Mouse (Mus musculus) frontal cortex, postnatal 10 days (tissue): ENCODE measurements around the gene Mnd1.

Experiments
- DNase-seq, 2 experiments: peaks; one replicate each; pipeline ENCODE4 v3.0.0; 2022; ENCODE audit warnings: low spot score in 2 of 2, mixed read lengths in 1 of 2

Gene Mnd1

DNA sequence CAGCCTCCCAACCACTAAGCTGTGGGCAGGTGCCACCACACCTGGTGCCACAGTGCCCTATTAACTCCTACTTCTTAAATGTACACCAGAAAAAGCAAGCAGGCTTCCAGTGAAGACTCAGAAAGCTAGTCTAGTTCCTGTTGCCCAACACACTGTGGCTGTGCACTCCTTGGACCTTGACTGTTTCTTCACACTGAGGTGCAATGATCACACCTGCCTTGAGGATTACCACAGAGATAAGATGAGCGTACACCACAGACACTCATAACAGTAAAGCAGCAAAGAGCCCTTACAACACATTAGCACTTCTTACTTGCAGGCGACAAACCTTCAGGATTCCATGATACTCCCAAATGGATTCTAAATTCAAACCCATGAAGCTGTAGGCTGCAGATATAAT, 62.7 kb downstream of the Mnd1 start:
- no peak for DNase-seq

DNA sequence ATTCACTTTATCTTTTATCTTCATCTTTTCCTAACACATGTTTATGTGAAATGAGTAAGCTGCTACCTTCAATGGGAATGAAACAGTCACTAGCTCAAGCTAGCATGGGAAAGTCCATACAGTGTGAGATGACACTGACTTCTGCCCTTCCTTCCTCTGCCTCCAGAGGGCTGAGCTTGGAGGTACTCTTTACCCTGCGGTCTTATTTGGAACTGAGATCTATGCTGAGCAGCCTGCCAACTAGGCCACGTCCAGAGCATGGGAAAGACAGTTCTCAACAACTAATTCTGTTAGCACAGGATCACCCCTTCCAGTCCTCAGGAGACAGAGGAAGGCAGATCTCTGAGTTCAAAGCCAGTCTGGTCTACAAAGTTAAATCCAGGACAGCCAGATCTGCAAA, 64.6 kb downstream of the Mnd1 start:
- DNase-seq, result no peak

DNA sequence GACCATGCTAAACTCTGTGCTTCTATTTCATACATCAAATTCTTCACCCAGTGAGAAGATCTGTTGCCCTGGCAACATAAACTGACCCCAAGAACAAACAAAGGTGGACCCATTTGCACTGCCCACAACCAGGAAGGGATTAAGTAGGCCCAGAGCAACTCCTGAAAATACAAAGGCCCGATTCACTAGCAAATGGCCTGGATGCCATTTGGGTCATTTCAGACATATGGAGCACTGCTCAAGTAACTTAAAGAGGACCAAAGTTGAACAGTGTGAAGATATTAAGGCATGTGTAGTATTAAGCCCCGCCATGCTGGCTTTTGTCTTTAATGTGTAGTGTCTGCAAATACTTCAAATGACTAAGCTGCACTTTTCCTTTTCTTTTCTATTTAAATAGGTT, 68.7 kb downstream of the Mnd1 start:
- no peak for DNase-seq

DNA sequence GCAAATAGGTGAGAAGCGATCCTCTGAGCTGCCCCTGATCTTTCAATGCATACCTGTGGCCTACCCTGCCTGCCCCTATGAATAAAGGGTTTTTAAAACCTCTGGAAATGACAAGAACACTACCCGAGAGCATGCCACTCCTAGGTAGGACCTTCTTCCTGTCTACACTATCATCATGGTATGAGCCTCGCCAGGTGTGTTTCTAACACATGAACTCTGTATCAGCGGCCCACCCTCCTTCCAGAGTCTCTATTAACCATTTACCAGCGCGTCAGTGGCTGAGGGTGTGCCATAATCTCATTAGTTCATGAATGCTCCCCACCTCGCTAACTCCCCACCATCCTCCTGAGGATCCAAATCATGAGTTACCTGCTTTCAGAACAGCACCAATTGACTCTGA, 69.2 kb downstream of the Mnd1 start:
- no peak for DNase-seq

DNA sequence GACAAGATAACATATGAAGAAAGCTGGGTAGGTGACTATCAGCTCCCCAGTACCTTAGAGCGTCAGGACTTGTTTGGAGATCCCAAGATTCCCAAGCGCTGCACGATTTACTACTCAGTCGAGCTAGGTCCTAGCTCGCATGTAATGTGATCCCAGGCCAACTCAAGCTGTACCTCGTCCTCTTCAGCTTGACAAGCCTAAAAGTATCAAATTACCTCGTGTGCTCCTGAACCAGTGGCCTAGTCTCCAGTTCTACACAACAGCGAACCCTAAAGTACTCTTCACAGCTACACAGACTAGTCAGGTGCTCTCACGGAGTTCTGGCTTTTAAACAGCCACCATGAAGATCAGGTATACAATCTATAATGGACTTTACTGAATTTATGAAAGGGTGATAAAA, 70.2 kb downstream of the Mnd1 start:
- no peak for DNase-seq

DNA sequence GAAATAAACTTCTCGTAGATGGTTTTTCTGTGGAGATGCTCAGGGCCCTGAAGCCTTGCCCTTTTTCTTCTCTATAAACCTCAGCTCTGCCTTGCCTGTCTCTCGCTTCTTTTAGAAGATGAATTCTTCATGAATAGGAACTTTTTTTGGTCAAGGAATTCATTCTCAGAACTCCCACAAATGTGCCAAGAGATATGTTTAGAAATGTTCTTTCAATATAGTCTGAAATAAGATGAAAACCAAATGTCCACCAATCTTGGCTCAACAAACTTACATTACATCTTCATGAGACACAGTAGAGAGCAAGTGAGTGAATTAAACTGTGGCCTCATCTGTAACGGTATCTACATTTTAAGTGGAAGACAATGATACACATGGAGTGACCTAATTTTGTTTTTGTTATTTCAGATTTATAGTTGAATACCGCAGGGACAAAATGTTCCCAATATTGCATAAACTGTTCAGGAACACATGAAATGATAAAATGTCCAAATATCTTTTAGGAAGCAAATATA, 74.3 kb downstream of the Mnd1 start:
- no peak for DNase-seq

DNA sequence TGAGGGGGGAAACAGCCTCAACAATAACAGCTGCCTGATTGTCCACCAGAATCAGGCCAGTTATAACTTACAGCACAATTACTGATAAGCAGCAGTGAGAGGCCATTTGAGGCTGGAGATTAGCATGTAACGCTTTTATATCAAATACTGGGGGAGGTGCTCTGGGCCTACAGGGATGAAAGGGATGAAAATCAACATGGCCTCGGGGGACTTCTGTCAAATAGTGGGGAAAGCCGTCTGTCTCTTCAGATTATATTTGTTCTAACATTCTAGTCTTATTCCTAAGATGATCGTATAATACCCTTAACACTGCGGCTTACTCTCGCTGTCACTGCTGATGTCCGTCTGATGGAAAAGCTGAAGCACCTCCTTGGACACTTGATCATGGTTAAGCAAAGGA, 75.5 kb downstream of the Mnd1 start:
- no peak for DNase-seq

DNA sequence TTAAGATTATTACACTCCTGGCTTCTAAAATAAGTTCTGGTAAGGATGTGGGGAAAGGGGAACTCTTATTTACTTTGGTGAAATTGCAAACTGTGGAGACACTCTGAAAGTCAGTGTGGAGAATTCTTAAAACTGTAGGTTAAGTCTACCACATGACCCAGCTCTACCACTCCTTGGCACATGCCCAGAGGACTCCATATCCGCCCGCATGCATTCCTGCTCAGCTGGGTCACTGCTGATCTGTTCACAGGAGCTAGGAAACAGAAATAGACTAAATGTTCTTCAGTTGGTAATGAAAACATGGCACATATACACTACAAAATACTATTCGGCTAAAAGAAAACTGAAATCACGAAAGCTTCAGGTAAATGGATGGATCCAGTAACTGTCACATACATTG, 78.1 kb downstream of the Mnd1 start:
- no peak for DNase-seq

DNA sequence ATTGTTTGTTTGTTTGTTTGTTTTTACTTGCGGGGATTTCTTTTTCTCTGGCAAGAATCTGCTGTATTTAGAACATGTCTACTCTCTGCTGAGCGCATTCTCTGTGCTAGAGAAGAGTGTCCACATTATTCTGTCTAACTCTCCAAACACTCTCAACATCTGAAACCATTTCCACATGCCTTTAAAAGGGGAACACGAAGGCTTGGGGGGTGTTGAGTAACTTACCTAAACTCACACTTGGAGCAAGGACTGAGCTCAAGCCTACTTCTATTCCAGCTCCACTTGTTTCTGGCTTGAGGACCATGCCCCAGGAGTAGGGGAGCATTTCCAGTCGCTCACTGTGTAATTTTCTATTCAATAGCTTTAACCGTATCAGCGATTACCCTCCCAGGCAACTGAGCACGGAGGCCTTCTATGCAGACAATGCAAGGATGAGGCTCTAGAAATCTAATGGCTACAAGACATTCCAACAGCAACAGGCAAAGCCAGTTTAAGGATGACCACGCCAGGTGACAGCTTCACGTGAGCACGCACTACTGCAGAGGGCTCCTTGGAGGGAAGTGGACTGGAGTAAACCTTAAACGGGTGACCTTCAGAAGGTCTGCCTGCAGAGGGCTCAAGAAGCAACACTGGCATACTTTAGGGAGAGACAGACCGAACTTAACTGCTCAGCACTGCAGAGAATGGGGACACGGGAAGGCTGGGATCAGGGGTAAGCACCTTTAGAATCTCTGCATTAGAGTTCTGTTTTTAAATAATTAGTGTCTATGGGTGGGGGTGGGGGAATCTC, 78.8 kb downstream of the Mnd1 start:
- DNase-seq, result no peak

DNA sequence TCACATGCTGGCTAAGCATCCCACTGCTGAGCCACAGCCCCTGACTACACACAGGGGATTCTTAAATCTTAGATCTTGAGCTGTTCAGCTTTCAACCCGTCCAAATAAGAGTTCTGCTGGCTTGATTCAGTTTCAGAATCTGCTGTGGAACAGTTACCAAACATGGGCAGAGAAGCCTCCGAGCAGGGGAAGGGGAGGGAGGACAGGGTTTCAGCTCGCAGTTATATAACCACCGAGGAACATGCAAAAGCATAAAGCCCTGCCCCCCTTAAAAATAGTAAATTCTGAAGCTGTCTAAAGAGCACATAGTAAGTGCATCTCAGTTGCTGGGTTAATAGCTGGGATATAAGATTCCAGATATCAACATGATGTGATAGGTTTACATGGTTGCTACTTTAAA, 80.1 kb downstream of the Mnd1 start:
- no peak for DNase-seq

DNA sequence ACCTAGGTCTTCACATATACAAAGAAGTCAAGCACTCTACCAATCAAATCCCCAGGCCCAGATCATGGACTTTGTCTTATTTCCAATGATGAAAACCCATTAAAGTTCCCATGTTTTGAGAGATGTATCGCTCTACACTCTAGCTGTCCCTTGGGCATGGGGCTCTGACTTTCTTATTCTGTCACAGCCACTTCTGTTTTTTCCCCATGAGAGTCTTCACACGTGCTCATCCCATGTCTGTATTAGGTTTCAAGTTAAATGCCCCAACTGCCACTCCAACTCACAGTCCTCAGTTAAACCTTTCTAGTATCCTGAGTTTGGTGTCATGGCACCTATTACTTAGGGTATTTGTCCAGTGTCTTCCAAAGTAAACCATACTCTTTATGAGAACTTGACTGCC, 80.8 kb downstream of the Mnd1 start:
- no peak for DNase-seq

DNA sequence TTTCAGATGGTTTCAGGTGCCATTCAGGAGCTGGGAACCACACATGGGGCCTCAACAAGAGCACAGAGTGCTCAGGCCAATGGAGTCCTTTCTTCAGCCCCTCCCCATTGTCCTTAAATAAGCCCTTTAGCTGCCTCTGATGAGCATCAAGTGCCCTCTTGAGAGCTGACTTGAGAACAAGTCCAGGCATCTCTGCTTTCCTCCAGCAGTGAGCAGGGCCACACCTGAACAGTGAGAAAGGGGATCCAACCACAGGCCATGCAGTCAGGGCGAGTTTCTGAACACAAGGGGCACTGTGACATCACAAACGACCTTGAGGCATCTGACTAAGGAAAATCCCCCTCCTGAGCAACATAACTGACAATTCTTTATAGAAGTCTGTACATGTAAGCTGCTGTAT, 83.9 kb downstream of the Mnd1 start:
- DNase-seq, result no peak

DNA sequence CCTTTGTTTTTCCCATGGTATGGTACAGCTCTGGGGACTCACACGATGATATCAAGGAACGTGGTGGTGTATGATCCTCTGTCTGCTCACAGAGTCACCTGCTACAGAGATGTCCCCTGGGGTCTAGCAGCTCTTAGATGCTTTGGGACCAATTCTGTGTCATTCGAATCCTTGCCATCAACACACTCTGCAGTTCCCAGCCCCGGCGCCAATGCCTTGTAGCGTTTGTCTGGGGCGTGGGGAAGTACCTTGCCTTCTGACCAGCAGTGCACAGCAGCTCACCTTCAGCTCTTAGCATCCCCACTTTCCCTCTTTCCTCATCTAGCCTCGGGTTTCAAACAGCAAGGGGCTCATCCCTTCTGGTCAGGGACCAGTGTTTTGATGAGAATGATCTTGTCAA, 84.8 kb downstream of the Mnd1 start:
- DNase-seq, result no peak

DNA sequence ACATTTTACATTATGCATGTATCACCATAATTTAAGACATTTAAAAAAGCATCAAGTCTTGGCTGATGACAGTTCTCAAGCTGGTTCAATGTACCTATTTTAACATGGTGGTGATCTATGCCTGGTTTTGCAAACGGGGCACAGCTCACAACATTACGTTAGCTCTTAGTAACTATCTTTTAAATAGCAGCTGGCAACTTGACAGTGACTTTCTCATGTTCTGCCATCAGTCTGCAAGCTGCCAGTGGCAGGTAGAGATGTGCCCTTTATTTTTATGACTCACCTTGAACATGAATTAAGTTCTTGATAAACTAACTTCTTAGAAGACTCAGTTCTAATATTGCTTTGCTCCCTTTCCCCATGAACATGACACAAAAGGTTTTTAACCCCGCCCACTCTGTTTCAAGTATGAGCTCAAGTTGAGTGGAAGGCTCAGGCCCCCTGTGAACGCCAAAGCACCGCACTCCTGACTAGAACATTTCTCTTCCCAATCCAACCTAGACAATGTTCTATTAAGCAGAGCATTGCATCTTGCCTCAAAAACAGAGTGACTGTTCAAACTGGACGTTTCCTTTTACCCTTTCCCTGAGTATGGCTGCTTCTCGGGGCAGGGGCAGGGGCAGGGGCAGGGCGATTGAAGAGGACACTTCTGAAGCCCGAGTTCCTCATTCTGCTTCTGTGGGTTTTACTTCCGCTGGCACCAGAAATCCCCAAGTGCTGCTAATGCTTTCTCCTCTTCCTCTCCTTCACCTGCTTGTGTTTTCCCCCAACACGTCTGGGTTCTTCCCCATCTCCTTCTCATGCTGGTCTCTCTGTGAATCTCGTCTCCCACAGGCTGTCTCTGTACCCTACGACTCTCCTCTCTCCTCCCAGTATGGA, 86.5 kb downstream of the Mnd1 start:
- DNase-seq, result no peak

DNA sequence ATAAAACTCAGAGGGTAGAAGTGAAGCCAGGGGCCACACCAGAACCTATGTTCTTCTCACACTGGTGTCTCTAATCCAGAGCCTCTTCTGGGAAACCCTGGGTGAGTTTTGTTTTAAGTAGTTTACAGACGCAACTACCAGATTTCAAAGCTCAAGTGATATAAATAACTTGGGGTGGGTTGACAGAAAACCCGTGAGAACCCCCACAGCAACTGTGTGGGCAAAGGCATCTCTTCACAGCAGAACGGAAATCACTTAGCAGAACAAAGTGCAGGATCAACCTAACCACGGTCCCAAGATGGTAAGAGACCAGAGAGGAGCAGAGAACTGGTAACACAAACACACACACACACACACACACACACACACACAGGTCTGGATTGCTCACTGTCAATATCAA, 89.8 kb downstream of the Mnd1 start:
- DNase-seq, result no peak

DNA sequence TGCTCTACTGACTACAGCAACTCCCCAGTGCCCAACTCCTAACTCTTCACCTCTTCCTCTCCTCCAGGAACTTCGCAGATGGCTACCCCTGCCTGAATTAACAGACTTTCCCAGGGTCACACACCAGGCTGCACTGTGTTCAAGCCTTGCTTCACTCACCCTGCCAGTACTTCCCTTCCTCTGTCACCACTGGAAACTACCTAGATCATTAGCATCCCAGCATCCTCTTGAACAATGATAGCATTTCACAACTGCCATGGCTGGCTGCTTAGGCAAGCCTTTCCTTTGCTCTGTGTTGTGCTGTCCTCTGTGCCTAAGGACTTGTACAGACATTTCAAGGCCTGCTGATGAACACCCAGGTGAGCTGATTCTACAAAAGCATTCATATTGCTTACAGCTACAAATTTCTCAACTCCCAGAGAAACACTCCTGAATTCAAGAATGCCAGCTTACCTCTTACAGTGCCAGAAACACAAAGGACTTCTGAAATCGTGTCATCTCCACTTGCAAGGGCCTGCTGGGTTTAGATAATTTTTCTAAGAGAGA, 92.1 kb downstream of the Mnd1 start:
- DNase-seq, result no peak

DNA sequence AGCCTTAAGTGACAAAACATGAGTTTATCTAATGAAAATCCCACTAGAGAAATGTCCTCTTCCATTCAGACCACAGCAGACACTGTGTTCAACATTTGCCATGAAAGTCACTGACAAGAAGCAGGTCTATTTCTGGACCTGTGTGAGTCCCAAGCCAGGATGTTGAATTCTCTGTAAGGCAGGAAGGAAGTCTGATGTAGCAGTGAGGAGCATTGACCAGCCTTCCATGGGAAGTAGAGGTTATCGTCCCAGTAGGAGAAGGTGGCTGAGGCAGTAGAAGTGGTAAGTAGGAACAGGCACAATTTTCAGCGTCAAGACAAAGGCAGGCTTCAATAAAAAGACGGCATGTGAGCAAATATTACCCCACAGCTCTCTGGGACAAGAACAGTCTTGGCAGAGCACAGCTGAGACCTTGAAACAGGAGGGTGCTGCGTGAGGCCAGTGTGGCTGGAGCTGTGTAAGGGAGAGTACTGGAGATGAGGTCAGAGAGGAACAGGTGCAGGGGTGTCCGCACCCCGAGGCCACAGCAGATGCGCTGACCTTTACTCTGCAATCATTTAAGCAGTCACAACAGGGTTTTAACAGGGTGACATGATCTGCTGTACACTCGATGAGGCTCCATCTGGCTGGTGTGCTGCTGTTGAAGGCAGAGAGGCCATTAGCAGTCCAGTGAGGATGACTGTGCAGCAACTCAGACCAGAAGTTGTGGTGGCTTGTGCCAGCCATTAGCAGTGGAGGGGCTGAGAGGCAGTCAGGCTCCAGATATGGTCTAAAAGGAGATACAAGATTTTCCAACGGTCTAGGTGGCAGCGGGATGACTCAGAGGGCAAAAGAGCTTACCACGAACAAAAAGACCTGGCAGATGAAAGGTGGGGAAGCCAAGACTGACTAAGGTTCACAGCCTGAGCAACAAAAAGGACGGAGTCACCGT, 93.8 kb downstream of the Mnd1 start:
- DNase-seq, result no peak

DNA sequence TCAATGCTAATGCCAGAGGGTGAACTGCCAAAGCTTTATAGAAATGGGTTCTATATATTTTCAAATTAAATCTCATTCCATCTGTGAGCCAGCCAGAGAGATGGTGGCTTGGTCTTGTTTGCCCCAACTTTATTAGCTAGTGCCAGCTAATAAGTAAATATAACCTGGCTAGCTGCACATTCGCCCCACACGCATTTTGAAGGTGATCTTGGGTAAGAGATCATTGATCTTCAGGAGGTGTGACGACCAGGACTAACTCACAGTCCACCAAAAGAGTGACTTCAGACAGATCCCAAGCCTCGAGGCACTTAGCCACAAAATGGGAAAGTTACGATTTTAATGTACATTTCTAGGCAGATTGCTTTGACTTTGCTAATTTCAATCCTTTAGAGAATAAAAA, 94.6 kb downstream of the Mnd1 start:
- DNase-seq, result no peak

DNA sequence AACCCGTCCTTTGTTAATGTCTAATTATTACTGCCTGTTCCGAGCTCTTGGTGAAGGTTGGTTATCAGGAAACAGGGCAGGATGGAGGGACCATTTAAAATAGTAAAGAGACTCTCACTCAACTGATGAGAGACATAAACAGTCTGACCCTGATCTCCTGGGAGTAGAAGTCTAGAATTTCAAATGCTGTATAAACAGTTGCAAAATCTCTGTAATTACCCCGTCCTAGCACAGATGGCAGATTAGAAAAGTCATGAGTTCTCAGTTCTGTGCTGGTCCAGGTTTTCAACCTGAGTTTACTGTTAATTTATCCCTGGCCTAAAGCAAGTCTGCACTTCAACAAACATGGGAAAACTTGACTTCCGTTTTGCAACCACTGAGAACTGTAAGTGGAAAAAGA, 95.5 kb downstream of the Mnd1 start:
- DNase-seq, result no peak

DNA sequence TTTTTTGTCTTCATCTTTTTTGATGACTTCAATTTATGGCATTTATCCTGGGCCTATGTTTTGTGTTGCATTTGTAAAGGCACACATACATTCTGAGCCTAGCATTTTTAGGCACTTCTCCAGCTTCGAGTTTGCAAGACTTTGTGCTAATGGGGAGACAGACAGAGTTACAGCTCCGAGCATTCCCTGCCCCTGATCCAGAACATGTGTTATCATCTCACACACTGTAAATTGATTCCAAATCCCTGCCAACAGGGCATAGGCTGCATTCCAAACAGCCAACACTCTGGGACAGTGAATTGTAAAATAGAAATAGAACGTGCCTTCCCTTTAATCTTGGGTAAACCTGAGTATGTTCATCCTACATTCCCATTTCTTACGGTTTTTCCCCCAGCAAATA, 95.9 kb downstream of the Mnd1 start:
- DNase-seq, result no peak

DNA sequence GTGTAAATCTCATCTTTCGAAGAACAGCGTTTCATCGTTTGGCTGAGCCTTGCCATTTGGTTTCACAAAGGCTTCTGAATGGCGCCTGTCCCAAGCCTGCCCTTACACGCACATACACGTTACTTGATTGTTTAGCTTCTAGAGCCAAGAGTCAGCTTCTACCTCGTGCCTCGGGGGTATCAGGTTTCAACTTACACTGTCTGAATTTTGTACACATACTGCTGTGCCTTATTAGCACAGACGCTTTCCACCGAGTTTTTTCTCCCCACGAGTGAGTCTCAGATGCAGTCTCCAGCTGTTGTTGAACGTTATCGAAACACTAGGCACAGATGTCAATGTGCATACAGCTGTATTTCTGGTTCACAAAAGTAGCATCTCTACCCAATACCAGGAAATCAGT, 96.3 kb downstream of the Mnd1 start:
- no peak for DNase-seq

DNA sequence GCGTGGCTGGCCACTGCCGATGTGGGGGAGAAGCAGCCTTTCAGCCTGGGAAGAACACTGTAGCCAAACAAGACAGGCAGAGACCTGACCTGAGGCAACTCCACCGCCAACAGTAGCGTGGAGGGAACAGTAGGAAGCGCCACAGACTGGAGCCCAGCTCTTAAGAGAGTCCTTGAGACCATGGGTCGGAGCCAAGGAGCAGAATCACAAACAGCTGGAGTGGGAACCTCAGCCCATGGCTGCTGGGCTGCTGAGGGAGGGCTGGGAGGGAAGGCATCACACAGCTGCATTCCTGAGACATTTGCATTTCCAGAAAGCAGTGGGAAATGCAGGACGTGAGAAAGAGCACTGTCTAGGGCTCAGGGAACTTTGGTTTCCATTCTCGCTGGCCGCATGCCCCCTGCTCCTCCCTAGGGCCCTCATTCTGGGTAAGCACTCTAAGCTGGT, 106.8 kb downstream of the Mnd1 start:
- no peak for DNase-seq
